Mouse (Mus musculus) stomach, embryonic 16.5 days (tissue): ENCODE results near the gene Vmn2r69. TPM values are rescaled to one million over a fixed set of nuclear protein-coding genes. Genes with fewer than 3 reads are reported as not detected.

Experiments used
- ATAC-seq: fragments of 200-750 bp; cut with Nextera tagmentation; 2 replicates; pipeline ENCODE4 v1.8.0; 2017; ENCODE audit warnings: moderate number of reproducible peaks, moderate TSS enrichment; ENCODE audit not compliant: insufficient read depth, low FRiP score
- H3K27ac ChIP-seq: fragments of 300-500 bp; sonication (generic); 2 replicates; pipeline ENCODE4 v1.5.1; 2014; ENCODE audit warnings: low read length
- H3K27me3 ChIP-seq: fragments of 300-500 bp; sonication (generic); 2 replicates; pipeline ENCODE4 v1.6.1; 2014; ENCODE audit warnings: low read length, control low read depth, mixed read lengths; ENCODE audit not compliant: control insufficient read depth, insufficient read depth
- H3K36me3 ChIP-seq: fragments of 300-500 bp; sonication (generic); 2 replicates; pipeline ENCODE4 v1.6.1; 2014; ENCODE audit warnings: low read length; ENCODE audit not compliant: control insufficient read depth, insufficient read depth
- H3K4me1 ChIP-seq: fragments of 300-500 bp; sonication (generic); 2 replicates; pipeline ENCODE4 v1.6.1; 2014; ENCODE audit warnings: low read length, control low read depth, mixed read lengths; ENCODE audit not compliant: control insufficient read depth, insufficient read depth
- H3K4me2 ChIP-seq: fragments of 300-500 bp; sonication (generic); 2 replicates; pipeline ENCODE4 v1.6.1; 2014; ENCODE audit warnings: low read depth, low read length, mixed read lengths
- H3K4me3 ChIP-seq: fragments of 300-500 bp; sonication (generic); replicated peaks from 2 replicates; pipeline ENCODE4 v1.5.1; 2014; ENCODE audit warnings: mild to moderate bottlenecking, low read length
- H3K9ac ChIP-seq: fragments of 300-500 bp; sonication (generic); 2 replicates; pipeline ENCODE4 v1.6.1; 2014; ENCODE audit warnings: low read length
- H3K9me3 ChIP-seq: fragments of 300-500 bp; sonication (generic); replicated peaks from 2 replicates; pipeline ENCODE4 v1.6.1; 2016; ENCODE audit warnings: low read length, control low read depth; ENCODE audit not compliant: control insufficient read depth
- WGBS: fragments of 180-500 bp; shearing (Covaris S2); extraction: QIAGEN DNeasy Blood & Tissue Kit; methylation state at CpG from one replicate; pipeline ENCODE4 v1.1.7; 2014; 5-methylcytosine and 5-hydroxymethylcytosine counted together
- polyA plus RNA-seq: library from polyadenylated mRNA; unstranded; fragments of >200 nt; fragmentation: Nextera tagmentation; extraction: Ambion mirVana; gene quantifications from 2 replicates; pipeline ENCODE4 v1.2.1, GENCODE M21; 2015

Vmn2r69 gene
- not detected in 2 replicates for polyA plus RNA-seq

- no peaks in the 10 kb centered on the region for H3K4me1 ChIP-seq
- no peaks in the 10 kb centered on the region for H3K27me3 ChIP-seq
- no peaks in the 10 kb centered on the region for H3K9me3 ChIP-seq
- ATAC-seq: no peak
- no peak within 1 kb of the TSS for H3K9ac ChIP-seq
- H3K36me3 ChIP-seq: no peaks in the 10 kb centered on the region
- no peak within 1 kb of the TSS for H3K27ac ChIP-seq
- H3K4me3 ChIP-seq: no peak within 1 kb of the TSS
- 69% methylated on average over 3 of the region's 3 CpGs for WGBS
- no peak within 1 kb of the TSS for H3K4me2 ChIP-seq
Measured at GRCm38 (mm10) chr7:85415820-85416219, at the start of gene Vmn2r69. Gene Vmn2r69 (minus strand): TSS chr7:85415920.

Other genes with a start within 250 kb of the Vmn2r69 start
- gene Vmn2r68, start 178.1 kb downstream of the Vmn2r69 start, polyA plus RNA-seq: not detected in 2 replicates
- not detected in 2 replicates for gene Vmn2r71, start 147.2 kb upstream of the Vmn2r69 start, polyA plus RNA-seq
- gene Vmn2r70, start 153.3 kb upstream of the Vmn2r69 start, polyA plus RNA-seq: not detected in 2 replicates